Mouse (Mus musculus) myocyte (in vitro differentiated cells): Measurements from ENCODE around the gene Hsd17b6. TPM values are rescaled to one million over a fixed set of nuclear protein-coding genes. Genes with fewer than 3 reads are reported as not detected.

Source experiments
- H3K27me3 ChIP-seq: one replicate; pipeline ENCODE4 v1.6.1; 2011; ENCODE audit not compliant: control insufficient read depth, insufficient read depth, insufficient read length
- H3K36me3 ChIP-seq: one replicate; pipeline ENCODE4 v1.6.1; 2011; ENCODE audit not compliant: control insufficient read depth, insufficient read depth
- H3K4me2 ChIP-seq: one replicate; pipeline ENCODE4 v1.6.1; 2011; ENCODE audit warnings: low read depth, control low read depth
- H3K4me3 ChIP-seq: one replicate; pipeline ENCODE4 v1.5.1; 2011; ENCODE audit warnings: mild to moderate bottlenecking, control low read depth, moderate library complexity
- H3K79me2 ChIP-seq: one replicate; pipeline ENCODE4 v1.6.1; 2011; ENCODE audit not compliant: control insufficient read depth, insufficient read depth
- H3ac ChIP-seq: one replicate; pipeline ENCODE4 v1.6.1; 2011; ENCODE audit not compliant: control insufficient read depth, insufficient read length
- CEBPB ChIP-seq: IDR thresholded peaks from 2 replicates; pipeline ENCODE4 v1.6.1; 2011; ENCODE audit warnings: mild to moderate bottlenecking, moderate library complexity; ENCODE audit not compliant: poor library complexity, insufficient read depth, severe bottlenecking
- E2F4 ChIP-seq: IDR thresholded peaks from one replicate; pipeline ENCODE4 v1.6.1; 2011; ENCODE audit warnings: mild to moderate bottlenecking, control low read depth, moderate library complexity; ENCODE audit not compliant: insufficient read depth
- MAX ChIP-seq: IDR thresholded peaks from one replicate; pipeline ENCODE4 v1.6.1; 2011; ENCODE audit warnings: low read depth, mild to moderate bottlenecking, control low read depth
- MYOD1 ChIP-seq, 3 experiments: IDR thresholded peaks; one replicate each; pipeline ENCODE4 v1.6.1; 2011; ENCODE audit warnings: control low read depth in 2 of 3, low read depth in 2 of 3, mild to moderate bottlenecking in 2 of 3, moderate library complexity in 1 of 3; ENCODE audit not compliant: insufficient read length in 2 of 3, control insufficient read depth in 1 of 3
- MYOG ChIP-seq, 3 experiments: IDR thresholded peaks; one replicate each; pipeline ENCODE4 v1.6.1; 2011; ENCODE audit warnings: control low read depth in 2 of 3, low read depth in 2 of 3, mild to moderate bottlenecking in 2 of 3; ENCODE audit not compliant: insufficient read length in 2 of 3, control insufficient read depth in 1 of 3, insufficient read depth in 1 of 3
- POLR2A ChIP-seq: IDR thresholded peaks from one replicate; pipeline ENCODE4 v1.6.1; 2011; ENCODE audit warnings: low read depth, mild to moderate bottlenecking, control low read depth, moderate library complexity; ENCODE audit not compliant: insufficient read length
- POLR2AphosphoS2 ChIP-seq: IDR thresholded peaks from one replicate; pipeline ENCODE4 v1.6.1; 2011; ENCODE audit warnings: low read depth, control low read depth; ENCODE audit not compliant: insufficient read length
- REST ChIP-seq: IDR thresholded peaks from one replicate; pipeline ENCODE4 v1.6.1; 2011; ENCODE audit warnings: mild to moderate bottlenecking, control low read depth, moderate library complexity; ENCODE audit not compliant: insufficient read depth, insufficient read length
- SRF ChIP-seq: IDR thresholded peaks from one replicate; pipeline ENCODE4 v1.6.1; 2011; ENCODE audit warnings: low read depth; ENCODE audit not compliant: control insufficient read depth, insufficient read length
- TCF12 ChIP-seq: IDR thresholded peaks from one replicate; pipeline ENCODE4 v1.6.1; 2011; ENCODE audit warnings: mild to moderate bottlenecking, control low read depth; ENCODE audit not compliant: poor library complexity, insufficient read depth, severe bottlenecking
- TCF3 ChIP-seq: IDR thresholded peaks from one replicate; pipeline ENCODE4 v1.6.1; 2011; ENCODE audit warnings: low read depth, control low read depth; ENCODE audit not compliant: insufficient read length
- USF1 ChIP-seq: IDR thresholded peaks from one replicate; pipeline ENCODE4 v1.6.1; 2011; ENCODE audit warnings: low read depth, mild to moderate bottlenecking, control low read depth, moderate library complexity
- polyA plus RNA-seq: library from polyadenylated mRNA; unstranded; fragments of >200 nt; fragmentation: generic; extraction: Trizol; gene quantifications from one replicate; pipeline ENCODE4 v1.2.1, GENCODE M21; 2012; ENCODE audit warnings: missing spikeins

Gene Hsd17b6
- polyA plus RNA-seq, 1 experiment: not detected

GRCm38 (mm10) chr10:127966506-127966905 lies 40.9 kb downstream of the Hsd17b6 start:
- H3K4me2 ChIP-seq: no peak overlapping the region
- H3K4me3 ChIP-seq: no peak overlapping the region
- H3ac ChIP-seq: no peak overlapping the region
- H3K79me2 ChIP-seq: no peaks in the 10 kb centered on the region
- TF ChIP-seq POLR2A (no peak), REST (no peak), MYOG (IDR thresholded peaks at IDR 0.05; ENCODE audit: control insufficient read depth in 1 of 3, insufficient read depth in 1 of 3, insufficient read length in 2 of 3, low read depth in 2 of 3) (no peak), CEBPB (no peak), E2F4 (no peak), POLR2AphosphoS2 (no peak), SRF (no peak), USF1 (no peak), TCF3 (no peak), MAX (no peak), MYOD1 (IDR thresholded peaks at IDR 0.05; ENCODE audit: control insufficient read depth in 1 of 3, insufficient read length in 2 of 3, low read depth in 2 of 3) (no peak), TCF12 (no peak)
- H3K27me3 ChIP-seq: no peaks in the 10 kb centered on the region
- H3K36me3 ChIP-seq: no peaks in the 10 kb centered on the region

GRCm38 (mm10) chr10:127964004-127964403 lies 43.4 kb downstream of the Hsd17b6 start:
- H3K4me3 ChIP-seq: no peak overlapping the region
- H3K27me3 ChIP-seq: no peaks in the 10 kb centered on the region
- no peak overlapping the region for H3ac ChIP-seq
- H3K4me2 ChIP-seq: no peak overlapping the region
- H3K79me2 ChIP-seq: no peaks in the 10 kb centered on the region
- no peaks in the 10 kb centered on the region for H3K36me3 ChIP-seq
- TF ChIP-seq CEBPB (no peak), MYOD1 (IDR thresholded peaks at IDR 0.05; ENCODE audit: control insufficient read depth in 1 of 3, insufficient read length in 2 of 3, low read depth in 2 of 3) (no peak), SRF (no peak), POLR2AphosphoS2 (no peak), TCF3 (no peak)

- Histone ChIP-seq H3K36me3 (no peaks in the 10 kb centered on the region), H3K79me2 (no peaks in the 10 kb centered on the region), H3K27me3 (peaks cover under 1% of the 10 kb centered on the region), H3K4me3 (no peak overlapping the region), H3K4me2 (no peak overlapping the region), H3ac (no peak overlapping the region)
- TF ChIP-seq TCF3 (no peak), MYOG (IDR thresholded peaks at IDR 0.05; ENCODE audit: control insufficient read depth in 1 of 3, insufficient read depth in 1 of 3, insufficient read length in 2 of 3, low read depth in 2 of 3) (no peak), POLR2AphosphoS2 (no peak), SRF (no peak), E2F4 (no peak), USF1 (no peak), POLR2A (no peak), TCF12 (no peak), CEBPB (no peak), REST (no peak), MYOD1 (IDR thresholded peaks at IDR 0.05; ENCODE audit: control insufficient read depth in 1 of 3, insufficient read length in 2 of 3, low read depth in 2 of 3) (no peak), MAX (no peak)
Observed at GRCm38 (mm10) chr10:127962451-127962850, 45.0 kb downstream of the Hsd17b6 start.

- no peaks in the 10 kb centered on the region for H3K79me2 ChIP-seq
- no peaks in the 10 kb centered on the region for H3K36me3 ChIP-seq
- H3K4me3 ChIP-seq: no peak overlapping the region
- no peak for TF ChIP-seq USF1
- peaks cover 4% of the 10 kb centered on the region for H3K27me3 ChIP-seq
- H3ac ChIP-seq: no peak overlapping the region
- no peak overlapping the region for H3K4me2 ChIP-seq
Observed at GRCm38 (mm10) chr10:127959161-127959679, 48.2 kb downstream of the Hsd17b6 start.

GRCm38 (mm10) chr10:127956168-127956816 lies 51.1 kb downstream of the Hsd17b6 start:
- TF ChIP-seq POLR2AphosphoS2: no peak
- no peak for TF ChIP-seq POLR2A
- no peak for TF ChIP-seq TCF12
- TF ChIP-seq TCF3: no peak
- TF ChIP-seq MYOD1 (IDR thresholded peaks at IDR 0.05; ENCODE audit: control insufficient read depth in 1 of 3, insufficient read length in 2 of 3, low read depth in 2 of 3): no peak
- no peak for TF ChIP-seq MAX
- TF ChIP-seq E2F4: no peak
- no peak for TF ChIP-seq CEBPB
- no peak for TF ChIP-seq USF1
- no peak for TF ChIP-seq REST
- TF ChIP-seq MYOG (IDR thresholded peaks at IDR 0.05; ENCODE audit: control insufficient read depth in 1 of 3, insufficient read depth in 1 of 3, insufficient read length in 2 of 3, low read depth in 2 of 3): no peak
- TF ChIP-seq SRF: no peak
- Histone ChIP-seq H3K4me2 (no peak overlapping the region), H3K4me3 (no peak overlapping the region), H3K36me3 (no peaks in the 10 kb centered on the region), H3K79me2 (no peaks in the 10 kb centered on the region), H3K27me3 (peaks cover 7% of the 10 kb centered on the region), H3ac (no peak overlapping the region)
